Mouse (Mus musculus) liver, postnatal 0 days (tissue): ENCODE data around the gene Ptges2. TPM values are rescaled to one million over a fixed set of nuclear protein-coding genes. Genes with fewer than 3 reads are reported as not detected.

ENCODE experiments used
- ATAC-seq: fragments of 200-750 bp; cut with Nextera tagmentation; 2 replicates; pipeline ENCODE4 v1.8.0; 2017; ENCODE audit warnings: mild to moderate bottlenecking, moderate library complexity
- DNase-seq: peaks from one replicate; pipeline ENCODE4 v3.0.0-alpha.2; 2016
- H3K27ac ChIP-seq: fragments of 300-500 bp; sonication (generic); 2 replicates; pipeline ENCODE4 v1.5.1; 2014; ENCODE audit warnings: antibody characterized with exemption, moderate library complexity, mild to moderate bottlenecking, low read depth
- H3K27me3 ChIP-seq: fragments of 300-500 bp; sonication (generic); 2 replicates; pipeline ENCODE4 v1.6.1; 2014; ENCODE audit warnings: low read length, control low read depth, mixed read lengths; ENCODE audit not compliant: insufficient read depth
- H3K36me3 ChIP-seq: fragments of 300-500 bp; sonication (generic); replicated peaks from 2 replicates; pipeline ENCODE4 v1.6.1; 2014; ENCODE audit warnings: mild to moderate bottlenecking, control low read depth, low read length, moderate library complexity, mixed read lengths; ENCODE audit not compliant: insufficient read depth
- H3K4me1 ChIP-seq: fragments of 300-500 bp; sonication (generic); 2 replicates; pipeline ENCODE4 v1.6.1; 2014; ENCODE audit warnings: antibody characterized with exemption, mild to moderate bottlenecking, control low read depth; ENCODE audit not compliant: insufficient read depth
- H3K4me2 ChIP-seq: fragments of 300-500 bp; sonication (generic); 2 replicates; pipeline ENCODE4 v1.6.1; 2014; ENCODE audit warnings: low read depth, mild to moderate bottlenecking, low read length, moderate library complexity, mixed read lengths
- H3K4me3 ChIP-seq: fragments of 300-500 bp; sonication (generic); 2 replicates; pipeline ENCODE4 v1.5.1; 2014; ENCODE audit warnings: low read depth, low read length
- H3K9ac ChIP-seq: fragments of 300-500 bp; sonication (generic); replicated peaks from 2 replicates; pipeline ENCODE4 v1.6.1; 2014; ENCODE audit warnings: mild to moderate bottlenecking, moderate library complexity
- H3K9me3 ChIP-seq: fragments of 300-500 bp; sonication (generic); 2 replicates; pipeline ENCODE4 v1.6.1; 2016; ENCODE audit warnings: mild to moderate bottlenecking, control low read depth, low read length, mixed read lengths
- CTCF ChIP-seq: sonication (generic); IDR thresholded peaks from 2 replicates; pipeline ENCODE4 v1.5.1; 2016; ENCODE audit warnings: antibody characterized with exemption, low read depth
- EP300 ChIP-seq: IDR thresholded peaks from 2 replicates; pipeline ENCODE4 v1.6.1; 2016; ENCODE audit warnings: antibody characterized with exemption, low read depth, mild to moderate bottlenecking
- WGBS: fragments of 180-500 bp; shearing (Covaris S2); extraction: QIAGEN DNeasy Blood & Tissue Kit; methylation state at CpG from one replicate; pipeline ENCODE4 v1.1.7; 2014; ENCODE audit not compliant: insufficient replicate concordance; 5-methylcytosine and 5-hydroxymethylcytosine counted together
- polyA plus RNA-seq: library from polyadenylated mRNA; unstranded; fragments of >200 nt; fragmentation: Nextera tagmentation; extraction: Ambion mirVana; gene quantifications from 2 replicates; pipeline ENCODE4 v1.2.1, GENCODE M21; 2015

The Ptges2 gene
- polyA plus RNA-seq, 1 experiment from 2014 or later: 13.8 TPM

DNA sequence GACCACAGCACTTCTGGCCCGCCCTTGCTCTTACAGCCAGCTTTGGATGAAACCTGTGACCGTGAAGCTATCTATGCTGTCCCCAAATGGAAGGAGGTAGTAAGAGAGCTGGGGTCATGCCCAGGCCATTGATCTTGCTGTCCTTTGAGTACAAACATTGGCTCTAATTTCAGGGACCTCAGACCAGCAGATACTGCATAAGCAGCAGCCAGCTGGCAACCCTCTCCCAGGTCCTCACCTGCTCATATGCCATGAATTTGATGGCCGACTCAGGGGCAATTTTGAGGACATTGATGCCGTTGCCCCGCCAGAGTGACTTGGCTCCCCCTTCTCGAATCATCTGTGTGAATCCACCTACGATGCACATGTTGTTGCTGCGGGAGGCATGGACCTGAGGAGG lies 21.8 kb downstream of the Ptges2 start:
- Histone ChIP-seq H3K4me2 (no peak overlapping the region), H3K36me3 (peaks cover 73% of the 10 kb centered on the region), H3K27ac (peak overlapping the region; percentile 88), H3K27me3 (no peaks in the 10 kb centered on the region), H3K4me1 (peaks cover 5% of the 10 kb centered on the region), H3K4me3 (no peak overlapping the region), H3K9me3 (no peaks in the 10 kb centered on the region), H3K9ac (no peak overlapping the region)
- no peak for TF ChIP-seq EP300
- TF ChIP-seq CTCF: no peak
- DNase-seq: no peak
- no peak for ATAC-seq
- WGBS: 77% methylated on average over 8 of the region's 8 CpGs

DNA sequence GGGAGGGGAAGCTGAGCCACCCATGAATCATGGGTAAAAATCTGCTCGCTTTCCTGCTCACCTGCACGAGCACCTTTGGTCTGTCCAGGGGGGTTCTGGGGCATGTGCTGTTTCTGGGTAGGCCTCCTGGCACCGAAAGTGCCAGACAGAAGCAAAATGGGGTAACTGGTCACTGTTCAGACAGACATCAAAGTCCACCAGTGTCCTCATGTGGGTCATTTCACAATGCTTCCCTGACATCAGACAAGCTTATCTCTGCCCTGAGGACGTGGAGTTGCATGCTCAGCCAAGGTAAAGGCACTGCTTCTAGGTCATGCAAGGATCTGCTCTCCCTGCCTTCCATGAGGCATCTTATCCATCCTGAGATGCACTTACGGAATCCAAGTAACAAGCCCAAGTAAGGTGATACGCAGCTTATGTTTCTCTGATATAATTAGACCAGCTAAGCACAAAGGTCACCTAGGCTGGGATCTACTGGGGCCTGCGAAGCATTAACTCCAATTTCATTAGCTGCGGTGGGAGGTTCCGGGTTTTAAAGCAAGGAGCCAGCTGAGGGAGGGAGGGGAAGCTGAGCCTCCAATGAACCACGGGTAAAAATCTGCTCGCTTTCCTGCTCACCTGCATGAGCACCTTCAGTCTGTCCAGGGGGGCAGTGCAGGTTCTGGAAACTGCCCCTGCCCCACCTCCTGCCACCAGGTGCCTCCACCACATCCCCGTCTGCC lies 22.9 kb downstream of the Ptges2 start:
- 69% methylated on average over 12 of the region's 12 CpGs for WGBS
- H3K27me3 ChIP-seq: no peaks in the 10 kb centered on the region
- ATAC-seq: peak; percentile 65
- peaks cover 73% of the 10 kb centered on the region for H3K36me3 ChIP-seq
- peaks cover 13% of the 10 kb centered on the region for H3K4me1 ChIP-seq
- no peak overlapping the region for H3K4me2 ChIP-seq
- DNase-seq: peak; percentile 52
- peak overlapping the region; percentile 27 for H3K9ac ChIP-seq
- H3K9me3 ChIP-seq: no peaks in the 10 kb centered on the region
- TF ChIP-seq EP300 (peak; percentile 78; the same call in 1 of the 2 replicates), CTCF (no peak)
- H3K27ac ChIP-seq: peak overlapping the region; percentile 88
- no peak overlapping the region for H3K4me3 ChIP-seq

DNA sequence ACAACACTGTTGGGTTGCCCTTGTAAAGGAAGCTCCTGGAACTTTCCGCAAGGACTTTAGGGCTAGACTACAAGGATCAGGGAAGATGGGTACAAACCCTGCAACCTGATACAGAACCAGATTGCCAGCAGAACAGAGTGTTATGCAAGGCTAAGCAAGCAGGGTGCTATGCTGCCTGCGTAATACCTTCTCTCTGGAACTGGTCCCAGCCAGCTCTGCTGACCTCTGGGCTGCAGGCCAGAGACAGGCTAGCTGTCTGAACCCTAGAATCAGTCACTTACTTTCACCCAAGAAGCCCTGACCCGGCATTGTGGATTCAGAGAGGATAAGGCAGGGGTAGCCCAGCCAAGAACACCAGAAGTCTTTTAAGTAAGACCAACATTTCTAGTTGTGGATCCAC lies 23.7 kb downstream of the Ptges2 start:
- no peak overlapping the region for H3K4me3 ChIP-seq
- WGBS: 65% methylated on average over 3 of the region's 3 CpGs
- H3K4me1 ChIP-seq: peaks cover 13% of the 10 kb centered on the region
- H3K27ac ChIP-seq: peak overlapping the region; percentile 88
- H3K27me3 ChIP-seq: no peaks in the 10 kb centered on the region
- H3K9me3 ChIP-seq: no peaks in the 10 kb centered on the region
- H3K9ac ChIP-seq: peak overlapping the region; percentile 38; the same call in 1 of the 2 replicates
- ATAC-seq: peak; percentile 33
- no peak overlapping the region for H3K4me2 ChIP-seq
- TF ChIP-seq CTCF (no peak), EP300 (peak; percentile 63)
- peaks cover 69% of the 10 kb centered on the region for H3K36me3 ChIP-seq
- DNase-seq: peak; percentile 69

DNA sequence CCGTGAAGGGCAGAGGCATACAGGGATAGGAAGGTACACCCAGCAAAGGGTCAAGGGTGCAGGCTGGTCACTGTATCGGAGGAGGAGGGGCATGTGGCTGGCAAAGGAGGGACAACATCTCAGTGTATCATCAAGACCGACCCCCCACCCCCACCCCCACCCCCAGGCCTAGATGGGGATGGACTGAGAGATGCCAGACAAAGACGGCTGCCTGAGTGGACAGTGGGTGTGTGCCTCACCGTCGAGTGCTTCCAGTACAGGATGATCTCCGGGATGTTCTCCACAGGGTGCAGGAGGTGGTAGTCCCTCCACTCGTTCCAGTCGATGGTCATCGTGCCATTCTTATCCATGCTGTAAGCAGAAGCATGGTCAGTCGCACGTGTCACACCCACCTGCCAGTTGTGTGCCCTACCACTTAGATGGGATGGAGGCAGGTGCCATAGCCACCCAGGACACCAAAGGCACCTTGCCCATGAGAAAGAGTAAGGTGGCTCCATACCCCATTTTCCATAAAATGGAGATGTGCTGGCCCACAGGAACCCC lies 24.4 kb downstream of the Ptges2 start:
- peak overlapping the region; percentile 59; the same call in 1 of the 2 replicates for H3K4me3 ChIP-seq
- ATAC-seq (no peak), DNase-seq (no peak)
- peak overlapping the region; percentile 88 for H3K27ac ChIP-seq
- peaks cover 21% of the 10 kb centered on the region for H3K4me1 ChIP-seq
- no peaks in the 10 kb centered on the region for H3K9me3 ChIP-seq
- 85% methylated on average over 12 of the region's 12 CpGs for WGBS
- TF ChIP-seq EP300: no peak
- peak overlapping the region; percentile 38 for H3K9ac ChIP-seq
- no peaks in the 10 kb centered on the region for H3K27me3 ChIP-seq
- peaks cover 61% of the 10 kb centered on the region for H3K36me3 ChIP-seq
- H3K4me2 ChIP-seq: peak overlapping the region; percentile 67

DNA sequence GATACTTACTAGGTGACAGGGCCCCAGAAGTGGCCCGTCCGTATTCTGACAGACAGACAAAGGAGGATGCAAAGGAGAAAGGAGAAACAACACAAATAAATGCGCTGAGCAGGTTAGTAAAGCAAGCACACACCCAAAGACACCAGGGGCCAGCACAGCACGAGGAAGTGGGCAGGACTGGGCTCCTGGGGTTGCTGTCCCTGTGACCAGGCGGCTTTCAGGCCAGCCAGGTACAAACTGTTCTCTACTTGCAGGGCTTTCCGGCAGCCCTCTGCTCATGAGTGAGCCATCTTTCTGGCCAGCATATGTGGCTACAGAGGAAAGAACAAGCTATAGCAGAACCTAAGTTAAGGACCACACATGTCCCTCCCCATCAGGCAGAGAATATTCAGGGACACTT lies 25.0 kb downstream of the Ptges2 start:
- Histone ChIP-seq H3K9ac (peak overlapping the region; percentile 38), H3K27me3 (no peaks in the 10 kb centered on the region), H3K36me3 (peaks cover 56% of the 10 kb centered on the region), H3K27ac (peak overlapping the region; percentile 88), H3K4me3 (peak overlapping the region; percentile 59; the same call in 1 of the 2 replicates), H3K4me2 (peak overlapping the region; percentile 67), H3K9me3 (no peaks in the 10 kb centered on the region), H3K4me1 (peaks cover 25% of the 10 kb centered on the region)
- 71% methylated on average over 6 of the region's 6 CpGs for WGBS
- no peak for ATAC-seq
- TF ChIP-seq EP300 (no peak), CTCF (no peak)
- peak; percentile 20 for DNase-seq

DNA sequence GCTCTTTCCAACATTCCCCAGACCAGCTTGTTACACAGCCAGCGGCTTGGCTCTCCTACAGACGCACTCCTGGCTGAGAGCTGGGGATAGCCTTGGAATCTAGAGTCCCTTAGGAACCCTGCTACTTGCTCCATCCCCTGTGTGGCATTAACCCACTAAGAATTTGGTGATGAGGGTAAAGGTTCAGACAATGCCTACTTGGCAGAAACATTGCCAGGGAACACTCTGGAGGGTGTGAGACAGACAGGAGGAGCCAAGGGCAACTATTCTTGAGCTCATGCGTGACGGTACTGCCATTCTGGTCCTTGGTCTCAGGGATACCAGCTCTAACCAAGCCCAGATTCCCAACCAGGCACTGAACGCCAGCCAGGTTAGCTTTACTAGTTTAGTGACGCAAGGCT lies 26.2 kb downstream of the Ptges2 start:
- Histone ChIP-seq H3K4me3 (peak overlapping the region; percentile 59), H3K27me3 (no peaks in the 10 kb centered on the region), H3K27ac (peak overlapping the region; percentile 88), H3K4me2 (peak overlapping the region; percentile 67), H3K4me1 (peaks cover 36% of the 10 kb centered on the region), H3K9ac (peak overlapping the region; percentile 81), H3K9me3 (no peaks in the 10 kb centered on the region), H3K36me3 (peaks cover 44% of the 10 kb centered on the region)
- TF ChIP-seq EP300: no peak
- TF ChIP-seq CTCF: no peak
- ATAC-seq (no peak), DNase-seq (no peak)
- 87% methylated on average over 6 of the region's 6 CpGs for WGBS
